Mouse (Mus musculus) cerebellum, adult 9-10 months (tissue): ENCODE measurements at regions not wholly inside any gene's neighbourhood (a gene's known extent, or its start where the extent isn't known, plus 50 kb on each side); places are given as distances from the start of the nearest gene placed in this dataset.
A peak's percentile ranks its signal among the peaks of the same experiment; 100 is the strongest.
"Not testable (repeated sequence)": the region's sequence is repeated elsewhere in the genome, so short reads cannot be mapped to it uniquely, and the experiment has no call there.

Source experiments
- DNase-seq: peaks from one replicate; pipeline ENCODE4 v3.0.0; 2022

DNA sequence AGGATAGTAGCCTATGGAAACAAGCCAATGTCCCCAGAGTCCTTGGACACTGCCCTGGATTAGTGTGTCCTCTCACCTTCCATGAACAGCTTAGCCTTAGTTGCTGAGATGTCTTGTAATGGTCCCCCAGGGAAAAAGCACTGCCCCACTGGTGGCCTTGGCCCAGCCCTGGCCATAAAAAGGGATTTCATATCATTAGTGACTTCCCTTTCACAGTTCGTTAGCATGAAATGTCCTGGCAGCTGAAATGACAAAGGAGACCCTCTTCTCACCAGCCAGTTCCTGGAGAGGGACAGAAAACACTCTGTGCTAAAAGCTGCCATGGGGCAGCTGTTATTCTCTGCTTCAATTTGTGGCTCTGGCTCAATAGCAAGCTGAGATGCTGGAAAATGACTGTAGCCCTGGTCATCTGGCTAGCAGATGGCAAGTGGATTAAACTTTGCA lies 110.6 kb upstream of the Rmdn2 start:
- no peak for DNase-seq

GRCm38 (mm10) chr17:79501926-79502325 lies 109.7 kb upstream of the Rmdn2 start:
- no peak for DNase-seq

- no peak for DNase-seq
Observed at GRCm38 (mm10) chr17:79503037-79503436, 108.6 kb upstream of the Rmdn2 start.

GRCm38 (mm10) chr17:79504209-79504608 lies 107.5 kb upstream of the Rmdn2 start:
- no peak for DNase-seq

DNA sequence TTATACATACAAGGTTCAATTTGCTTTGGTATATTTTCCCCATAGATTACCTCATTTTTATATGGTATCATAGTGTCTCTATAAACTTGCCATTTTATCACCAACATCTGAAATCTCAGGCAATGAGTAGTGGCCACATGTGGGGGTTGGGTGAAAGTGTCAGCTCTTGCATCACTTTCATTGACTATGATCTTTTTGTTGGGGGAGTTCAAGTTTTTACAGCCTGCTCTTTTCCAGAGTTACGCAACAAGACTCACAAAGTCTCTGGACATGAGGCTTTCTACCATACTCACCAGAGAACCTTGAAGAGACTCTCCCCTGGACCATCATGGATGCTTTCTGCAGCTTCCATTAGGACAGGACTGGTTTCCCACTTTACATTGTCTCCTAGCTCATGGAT lies 106.1 kb upstream of the Rmdn2 start:
- DNase-seq: no peak

- no peak for DNase-seq
Observed at GRCm38 (mm10) chr17:79509281-79509680, 102.4 kb upstream of the Rmdn2 start.

GRCm38 (mm10) chr17:79509957-79510710 lies 101.5 kb upstream of the Rmdn2 start:
- no peak for DNase-seq

DNA sequence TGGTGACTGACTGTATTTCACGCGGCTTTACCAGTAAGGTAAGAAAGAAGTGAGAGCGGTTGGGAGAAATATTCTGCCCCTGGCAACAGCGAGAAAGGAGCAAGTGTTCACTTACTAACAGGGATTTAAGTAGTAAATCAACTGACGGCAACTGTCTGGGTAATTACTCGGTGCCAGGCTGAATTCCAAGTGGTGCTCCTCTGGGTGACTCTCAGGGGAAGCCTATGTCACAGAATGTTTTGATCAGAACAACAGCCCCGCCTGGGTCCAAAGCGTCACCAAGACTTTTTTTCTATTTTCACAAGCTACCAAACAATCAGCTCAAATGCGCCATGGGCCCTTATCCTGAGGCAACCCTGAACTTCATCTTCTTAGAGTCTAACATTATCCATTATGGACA lies 100.4 kb upstream of the Rmdn2 start:
- no peak for DNase-seq

- DNase-seq: no peak
Observed at GRCm38 (mm10) chr17:79514076-79514475, 97.6 kb upstream of the Rmdn2 start.

- no peak for DNase-seq
Observed at GRCm38 (mm10) chr17:79518185-79518584, 93.5 kb upstream of the Rmdn2 start.

DNA sequence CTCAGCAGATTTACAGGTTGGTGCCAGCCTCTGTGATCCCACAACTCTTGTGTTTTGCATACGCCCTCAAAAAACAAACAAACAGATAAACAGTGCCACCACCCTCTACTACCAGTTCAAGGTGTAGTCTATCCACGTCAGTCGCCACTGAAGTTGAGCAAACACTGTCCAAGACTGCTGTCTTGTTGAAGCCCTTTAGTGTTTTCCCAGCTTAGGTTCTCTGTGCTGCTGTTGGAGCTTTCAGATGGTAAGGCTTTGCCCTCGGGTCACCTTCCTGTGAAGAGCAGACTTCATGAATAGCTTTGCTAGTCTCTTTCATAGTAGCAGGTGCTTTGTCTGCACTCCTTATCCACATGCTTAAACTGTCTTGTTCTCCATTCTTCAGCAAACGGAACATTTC lies 93.0 kb upstream of the Rmdn2 start:
- no peak for DNase-seq

DNA sequence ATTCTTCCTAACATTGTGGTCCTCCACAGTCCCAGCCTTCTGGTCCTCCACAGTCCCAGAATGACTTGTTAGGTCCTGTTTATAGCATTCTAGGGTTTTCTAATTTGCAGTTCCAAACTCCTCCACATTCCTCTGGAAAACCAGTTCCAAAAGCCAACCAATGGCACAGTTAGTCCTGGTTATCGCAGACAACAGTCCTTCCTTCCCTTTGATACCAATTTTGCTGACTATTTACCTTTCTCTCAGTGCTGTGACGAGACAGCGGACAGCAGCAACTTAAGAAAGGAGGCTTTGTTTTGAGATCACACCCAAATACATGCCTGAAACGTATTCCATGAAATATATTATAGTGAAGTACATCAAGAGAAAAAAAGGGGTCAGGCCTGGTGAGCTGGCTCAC lies 92.3 kb upstream of the Rmdn2 start:
- no peak for DNase-seq

- DNase-seq: no peak
Observed at GRCm38 (mm10) chr17:79520283-79520682, 91.4 kb upstream of the Rmdn2 start.

DNA sequence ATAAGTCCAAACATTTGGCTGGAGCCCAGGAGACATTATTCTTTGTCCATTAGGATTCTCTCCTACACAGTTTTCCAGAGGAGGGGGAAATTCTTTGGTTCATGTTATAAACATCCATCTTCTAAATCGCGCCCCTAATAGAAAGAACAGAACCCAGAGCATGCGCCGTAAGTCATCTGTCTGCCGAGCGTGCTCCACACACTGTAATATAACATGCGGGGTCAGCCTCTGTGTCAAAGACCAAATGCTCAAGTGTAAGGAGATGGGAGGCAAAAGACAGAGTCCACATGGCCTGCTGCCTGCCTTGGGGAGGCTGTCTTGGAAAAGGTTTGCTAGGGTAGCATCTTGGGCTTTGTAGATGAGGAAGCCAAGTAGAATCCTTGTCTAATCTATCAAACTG lies 90.0 kb upstream of the Rmdn2 start:
- DNase-seq: no peak

DNA sequence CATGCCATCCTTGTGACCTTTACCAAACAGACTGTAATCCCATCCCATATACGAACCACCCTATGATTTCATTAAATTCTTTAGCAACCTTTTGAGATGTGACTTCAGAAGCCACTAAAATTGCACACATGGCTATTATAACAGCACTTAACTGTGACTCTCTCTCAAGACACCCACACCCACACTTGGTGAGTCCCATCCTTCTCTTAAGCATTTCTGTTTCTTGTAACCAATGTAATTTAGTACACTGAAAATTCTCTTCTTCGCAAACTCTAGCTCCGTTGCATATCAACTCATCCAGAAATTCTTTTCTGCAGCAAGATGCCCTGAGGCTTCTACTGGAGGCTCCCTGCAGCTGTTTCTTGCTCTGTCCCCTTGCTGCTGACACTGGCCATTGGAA lies 88.4 kb upstream of the Rmdn2 start:
- no peak for DNase-seq

DNA sequence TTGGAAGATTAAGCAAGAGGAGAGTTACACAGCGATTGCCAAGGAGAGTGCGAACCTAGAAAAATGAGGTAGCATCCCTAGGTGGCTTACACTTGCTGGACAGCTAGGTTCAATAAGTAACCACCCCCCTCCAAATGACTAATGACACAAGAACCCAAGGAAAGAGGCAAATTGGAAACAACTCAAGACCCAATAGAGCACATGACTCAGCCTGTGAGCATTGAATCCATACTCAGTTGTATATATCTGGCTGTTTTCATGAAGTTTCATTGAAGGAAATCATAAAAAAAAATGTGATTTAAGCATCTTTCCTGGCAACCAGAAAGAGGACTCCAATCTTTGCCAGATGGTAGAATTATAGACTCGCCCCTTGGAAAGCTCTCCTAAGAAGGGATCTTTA lies 84.3 kb upstream of the Rmdn2 start:
- DNase-seq: no peak

DNA sequence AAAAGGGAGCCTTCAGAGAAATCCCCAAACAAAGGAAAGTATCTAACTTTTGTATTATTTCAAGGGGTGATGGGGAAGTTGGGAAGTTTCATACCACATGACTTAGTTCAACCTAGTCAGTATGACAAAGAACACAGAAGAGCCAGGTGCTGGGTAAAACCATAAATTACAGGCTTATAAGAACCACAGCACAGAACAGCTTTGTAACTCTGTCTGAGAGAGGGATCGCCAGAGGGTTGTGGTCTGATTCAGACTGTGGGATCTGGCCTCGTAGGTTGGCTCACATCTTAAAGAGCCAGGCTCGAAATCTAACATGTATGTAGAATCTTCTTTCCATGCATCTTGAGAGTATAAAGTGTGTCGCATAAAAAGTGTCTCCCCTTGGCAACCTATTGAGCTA lies 75.1 kb upstream of the Rmdn2 start:
- no peak for DNase-seq

- DNase-seq: no peak
Observed at GRCm38 (mm10) chr17:79538789-79539188, 72.9 kb upstream of the Rmdn2 start.

DNA sequence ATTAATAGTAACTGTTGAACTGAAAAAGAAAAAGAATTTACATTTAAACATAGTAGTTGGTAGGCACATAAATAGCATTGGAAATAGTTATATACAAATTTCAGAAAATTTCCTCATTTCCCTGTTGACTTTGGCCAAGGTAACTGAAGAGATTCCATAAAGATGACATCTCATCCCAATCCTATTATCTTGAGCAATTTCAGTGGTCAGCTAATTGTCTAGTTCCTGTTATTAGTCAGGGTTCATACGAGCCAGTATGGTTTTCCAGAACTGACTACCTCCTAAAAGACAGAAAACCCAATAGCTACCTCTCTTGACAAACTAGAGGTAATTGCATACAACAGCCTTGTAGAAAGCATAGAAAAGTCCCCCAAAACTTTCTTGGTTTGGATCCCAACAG lies 71.6 kb upstream of the Rmdn2 start:
- DNase-seq: no peak

DNA sequence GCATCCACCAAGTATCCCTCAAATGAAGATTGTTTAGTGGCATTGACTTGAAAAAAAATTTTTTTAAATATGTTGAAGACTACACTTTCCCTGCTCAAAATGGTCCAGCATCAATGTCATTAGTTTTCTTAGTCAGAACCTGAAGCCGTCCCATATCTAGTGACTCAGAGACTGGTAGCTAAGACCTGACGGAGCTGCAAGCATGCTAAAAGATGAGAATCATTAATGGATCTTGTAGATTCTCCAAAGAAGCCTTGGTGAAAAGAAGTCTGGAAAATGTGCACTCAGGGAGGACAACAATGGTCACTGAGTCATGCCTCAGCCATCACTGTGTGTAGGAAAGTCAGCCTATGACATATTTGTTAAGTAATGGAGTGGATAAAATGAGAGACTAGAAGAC lies 71.2 kb upstream of the Rmdn2 start:
- DNase-seq: no peak

GRCm38 (mm10) chr17:79543907-79544522 lies 67.6 kb upstream of the Rmdn2 start:
- DNase-seq: peak; percentile 46

- no peak for DNase-seq
Observed at GRCm38 (mm10) chr17:79545878-79546277, 65.8 kb upstream of the Rmdn2 start.

DNA sequence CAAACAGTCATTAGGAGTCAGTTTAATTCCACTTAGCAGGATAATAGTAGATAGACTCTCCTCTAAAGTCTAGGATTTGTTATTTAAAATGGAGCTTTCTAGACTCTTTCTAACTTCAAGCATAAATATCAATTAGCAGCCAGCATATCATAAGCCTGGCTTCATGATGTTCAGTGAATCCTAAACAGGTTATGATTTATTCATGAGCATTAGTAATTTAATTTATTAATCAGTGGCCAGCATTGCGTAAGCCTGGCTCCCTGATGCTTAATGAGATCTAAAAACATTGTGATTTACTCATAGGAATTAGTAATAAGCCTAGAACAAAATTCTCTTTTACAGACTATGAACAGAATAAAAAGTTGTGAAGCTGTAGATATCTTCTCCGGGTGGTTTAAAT lies 64.6 kb upstream of the Rmdn2 start:
- no peak for DNase-seq

- DNase-seq: no peak
Observed at GRCm38 (mm10) chr17:79547524-79547923, 64.1 kb upstream of the Rmdn2 start.

DNA sequence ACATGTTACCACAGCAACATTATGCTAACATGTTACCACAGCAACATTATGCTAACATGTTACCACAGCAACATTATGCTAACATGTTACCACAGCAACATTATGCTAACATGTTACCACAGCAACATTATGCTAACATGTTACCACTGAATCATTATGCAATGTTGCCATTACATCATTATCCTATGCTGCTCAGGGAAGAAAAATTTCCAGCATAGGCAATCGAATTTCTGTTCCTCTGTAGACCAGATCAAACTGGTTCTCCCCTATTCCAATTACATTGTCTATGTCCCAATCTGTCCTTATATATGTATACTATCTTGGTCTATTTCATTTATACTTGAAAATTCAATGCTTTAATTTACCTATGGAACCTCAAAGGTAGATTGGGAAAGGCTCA lies 61.3 kb upstream of the Rmdn2 start:
- not testable (repeated sequence) for DNase-seq
